Mouse (Mus musculus) frontal cortex, adult (tissue): ENCODE data around the gene Camk2n2.

ENCODE experiments used
- ATAC-seq: cut with Nextera tagmentation; 2 replicates; pipeline ENCODE4 v1.9.2; 2017; ENCODE audit warnings: mild to moderate bottlenecking, moderate library complexity, mixed read lengths; ENCODE audit not compliant: low TSS enrichment

Gene Camk2n2

GRCm38 (mm10) chr16:20610501-20611356 is 10.4 kb downstream of the Camk2n2 start:
- ATAC-seq = peak; percentile 51

GRCm38 (mm10) chr16:20604705-20605104 is 16.4 kb downstream of the Camk2n2 start:
- no peak for ATAC-seq

DNA sequence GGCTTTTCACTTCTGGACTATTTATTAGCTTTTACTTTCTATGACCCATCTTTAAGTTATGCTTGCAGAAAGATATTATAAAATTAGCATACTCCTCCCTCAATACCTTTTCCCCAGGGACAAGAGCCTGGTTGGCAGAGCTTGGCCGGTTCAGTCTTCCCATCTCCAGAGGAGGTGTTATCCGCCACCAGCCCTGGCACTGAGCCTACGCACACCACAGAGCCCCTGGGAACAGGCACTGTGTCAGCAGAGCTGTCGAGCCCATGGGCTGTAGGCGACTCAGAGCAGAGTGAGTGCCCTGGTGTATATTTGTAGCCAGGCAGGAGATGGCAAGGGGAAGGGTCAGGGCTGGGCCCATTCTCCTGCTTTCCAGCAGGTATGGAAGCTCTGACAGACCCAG is 20.6 kb downstream of the Camk2n2 start:
- ATAC-seq = no peak

- no peak for ATAC-seq
Measured at GRCm38 (mm10) chr16:20596687-20597441, 24.2 kb downstream of the Camk2n2 start.

DNA sequence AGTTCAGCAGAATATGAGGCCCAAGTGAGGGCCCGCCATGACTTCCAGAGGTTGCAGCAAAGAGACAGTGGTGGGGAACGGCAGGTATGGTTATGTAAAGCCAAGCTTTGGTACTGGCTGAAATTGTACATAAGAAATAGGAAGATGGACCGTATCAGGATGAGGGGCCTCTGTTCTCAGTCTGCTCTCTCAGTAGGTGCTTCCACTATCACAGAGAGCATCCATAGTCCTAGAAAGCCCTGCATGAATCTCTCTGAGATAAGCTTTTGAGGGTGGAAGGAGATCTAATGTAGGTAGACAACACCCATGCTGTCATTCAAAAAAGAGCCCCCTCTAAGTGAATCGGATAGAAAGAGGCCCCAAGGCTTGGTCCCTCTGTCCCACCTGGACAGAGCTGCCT is 25.4 kb downstream of the Camk2n2 start:
- no peak for ATAC-seq

DNA sequence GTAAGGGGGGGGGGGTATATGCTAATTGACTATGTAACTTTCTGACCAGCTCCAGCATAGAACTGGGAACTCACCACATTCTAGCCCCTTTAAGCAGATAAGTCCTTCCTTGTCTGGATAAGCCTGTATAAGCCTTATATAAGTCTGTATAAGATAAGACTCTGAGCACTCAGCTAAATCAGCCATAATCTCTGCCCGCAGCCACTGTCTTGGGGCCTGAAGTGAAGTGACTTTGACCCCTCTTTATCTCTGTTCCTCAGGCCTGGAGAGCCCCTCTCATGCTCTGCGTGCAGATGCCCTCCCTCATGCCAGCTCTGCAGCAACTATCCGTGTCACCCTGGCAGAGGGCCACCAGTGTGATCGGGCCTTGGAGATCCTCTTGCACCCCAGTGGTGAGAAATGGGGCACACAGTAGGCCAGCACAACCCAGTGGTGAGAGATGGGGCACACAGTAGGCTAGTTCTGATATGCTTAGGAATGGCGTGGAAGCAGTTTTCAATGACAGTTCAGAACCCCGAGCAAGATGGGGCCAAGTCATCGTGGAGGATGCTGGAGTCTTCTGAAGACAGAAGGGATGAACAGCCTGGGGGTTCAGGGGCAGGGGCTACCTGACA is 25.9 kb downstream of the Camk2n2 start:
- ATAC-seq = no peak

- ATAC-seq = no peak
Measured at GRCm38 (mm10) chr16:20591076-20591705, 29.9 kb downstream of the Camk2n2 start.

- no peak for ATAC-seq
Measured at GRCm38 (mm10) chr16:20590680-20591038, 30.4 kb downstream of the Camk2n2 start.

DNA sequence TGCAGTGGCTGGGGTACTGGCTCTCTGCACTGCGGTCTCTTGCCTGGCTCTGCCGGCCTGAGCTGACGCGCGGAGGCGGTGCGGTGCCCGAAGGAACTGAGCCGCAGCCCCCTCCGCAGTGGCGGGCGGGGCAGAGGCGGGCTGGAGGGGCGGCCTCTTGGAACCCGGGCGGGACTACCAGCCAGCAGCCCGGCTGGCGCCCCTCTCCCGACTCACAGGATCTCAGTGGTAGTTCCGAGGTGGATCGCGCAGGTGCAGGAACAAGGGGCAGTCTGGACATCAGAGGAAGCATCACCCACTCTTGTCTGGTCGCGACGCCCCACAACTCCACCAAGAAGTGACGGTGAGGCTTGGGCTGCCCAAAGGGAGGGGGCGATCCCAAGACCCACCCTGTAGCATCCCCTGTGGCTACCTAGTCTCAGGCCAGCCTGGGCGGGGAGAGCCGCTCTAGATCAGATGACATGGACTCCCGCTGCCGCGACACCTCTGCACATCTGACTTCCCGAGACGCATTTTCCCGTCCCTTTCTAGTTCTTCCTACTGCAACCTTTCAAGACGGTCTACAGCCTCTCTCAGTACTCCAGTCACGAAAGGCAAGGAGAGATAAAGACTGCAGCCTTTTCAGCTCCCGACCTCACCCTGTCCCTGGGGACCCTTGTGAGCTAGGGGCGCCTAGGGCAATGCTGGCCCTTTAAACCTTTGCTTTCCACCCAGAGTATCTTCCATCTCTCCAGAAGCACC is 31.0 kb downstream of the Camk2n2 start:
- ATAC-seq = peak; percentile 62

- ATAC-seq = peak; percentile 75
Measured at GRCm38 (mm10) chr16:20589366-20589938, 31.6 kb downstream of the Camk2n2 start, which contains the start of gene Vwa5b2. TSS of gene Vwa5b2 (plus strand) at chr16:20589471.
